Mouse (Mus musculus) heart, postnatal 0 days (tissue): Measurements from ENCODE around the gene Adam4. TPM values are rescaled to one million over a fixed set of nuclear protein-coding genes. Genes with fewer than 3 reads are reported as not detected.
"Not testable (repeated sequence)": the region's sequence is repeated elsewhere in the genome, so short reads cannot be mapped to it uniquely, and the experiment has no call there.

Experiments used
- ATAC-seq: fragments of 200-750 bp; cut with Nextera tagmentation; 2 replicates; pipeline ENCODE4 v1.8.0; 2017; ENCODE audit warnings: low read depth, moderate number of reproducible peaks, moderate library complexity; ENCODE audit not compliant: insufficient read depth
- DNase-seq: peaks from one replicate; pipeline ENCODE4 v3.0.0-alpha.2; 2016; ENCODE audit warnings: low spot score
- H3K27ac ChIP-seq: fragments of 300-500 bp; sonication (generic); 2 replicates; pipeline ENCODE4 v1.5.1; 2014; ENCODE audit warnings: low read depth, mild to moderate bottlenecking
- H3K27me3 ChIP-seq: fragments of 300-500 bp; sonication (generic); 2 replicates; pipeline ENCODE4 v1.6.1; 2014; ENCODE audit warnings: low read length, mixed read lengths; ENCODE audit not compliant: control insufficient read depth, insufficient read depth
- H3K36me3 ChIP-seq: fragments of 300-500 bp; sonication (generic); replicated peaks from 2 replicates; pipeline ENCODE4 v1.6.1; 2014; ENCODE audit warnings: low read length, mixed read lengths; ENCODE audit not compliant: control insufficient read depth, insufficient read depth
- H3K4me1 ChIP-seq: fragments of 300-500 bp; sonication (generic); 2 replicates; pipeline ENCODE4 v1.6.1; 2014; ENCODE audit warnings: antibody characterized with exemption; ENCODE audit not compliant: control insufficient read depth, insufficient read depth
- H3K4me2 ChIP-seq: fragments of 300-500 bp; sonication (generic); 2 replicates; pipeline ENCODE4 v1.6.1; 2014; ENCODE audit warnings: low read depth, mild to moderate bottlenecking, low read length, moderate library complexity
- H3K4me3 ChIP-seq: fragments of 300-500 bp; sonication (generic); 2 replicates; pipeline ENCODE4 v1.5.1; 2014; ENCODE audit warnings: low read depth, low read length
- H3K9ac ChIP-seq: fragments of 300-500 bp; sonication (generic); replicated peaks from 2 replicates; pipeline ENCODE4 v1.6.1; 2014; ENCODE audit warnings: low read depth, low read length, mixed read lengths
- H3K9me3 ChIP-seq: fragments of 300-500 bp; sonication (generic); replicated peaks from 2 replicates; pipeline ENCODE4 v1.6.1; 2016; ENCODE audit warnings: low read length; ENCODE audit not compliant: control insufficient read depth
- CTCF ChIP-seq: IDR thresholded peaks from 2 replicates; pipeline ENCODE4 v1.5.1; 2016; ENCODE audit warnings: antibody characterized with exemption, control low read depth, low read depth
- EP300 ChIP-seq: IDR thresholded peaks from 2 replicates; pipeline ENCODE4 v1.6.1; 2016; ENCODE audit warnings: antibody characterized with exemption, low read depth
- WGBS: fragments of 180-500 bp; shearing (Covaris S2); extraction: QIAGEN DNeasy Blood & Tissue Kit; methylation state at CpG from one replicate; pipeline ENCODE4 v1.1.7; 2014; 5-methylcytosine and 5-hydroxymethylcytosine counted together
- polyA plus RNA-seq: library from polyadenylated mRNA; unstranded; fragments of >200 nt; fragmentation: Nextera tagmentation; extraction: Ambion mirVana; gene quantifications from 2 replicates; pipeline ENCODE4 v1.2.1, GENCODE M21; 2015
- total RNA-seq: library from RNA; depleted of rRNA; stranded (reverse); fragments of >200 nt; gene quantifications from 2 replicates; pipeline ENCODE4 v1.2.3, GENCODE M21; 2014; ENCODE audit warnings: low replicate concordance; rRNA removed

Adam4 gene
- total and polyA plus RNA-seq, 2 experiments from 2014 or later = 0.11 to 1.5 TPM

- Histone ChIP-seq H3K36me3 (no peaks in the 10 kb centered on the region), H3K9ac (no peak overlapping the region), H3K27ac (no peak overlapping the region), H3K4me2 (no peak overlapping the region), H3K9me3 (no peaks in the 10 kb centered on the region), H3K4me1 (no peaks in the 10 kb centered on the region), H3K4me3 (no peak overlapping the region), H3K27me3 (no peaks in the 10 kb centered on the region)
- DNase-seq (peak; percentile 66), ATAC-seq (no peak)
- TF ChIP-seq CTCF (peak; percentile 86), EP300 (no peak)
- 21% methylated on average over 1 of the region's 1 CpGs for WGBS
Measured at GRCm38 (mm10) chr12:81402187-81402586, 19.6 kb downstream of the Adam4 start.

GRCm38 (mm10) chr12:81379364-81379763 lies 42.4 kb downstream of the Adam4 start, which contains the start of gene Gm4787:
Gene Gm4787, minus strand, starts transcription at chr12:81379464.
- H3K36me3 ChIP-seq, DNase-seq, H3K9ac ChIP-seq, ATAC-seq, H3K4me2 ChIP-seq, H3K4me3 ChIP-seq, H3K4me1 ChIP-seq, H3K9me3 ChIP-seq, H3K27ac ChIP-seq, H3K27me3 ChIP-seq: not testable (repeated sequence)
- WGBS = 87% methylated on average over 1 of the region's 1 CpGs

Other genes starting within 250 kb of the Adam4 start
- 0.85 TPM in 1 of 2 replicates, not detected in the other for gene Slc8a3, start 88.8 kb downstream of the Adam4 start, total RNA-seq
- 0.15 and 0.23 TPM in 2 replicates for gene Slc8a3, start 88.8 kb downstream of the Adam4 start, polyA plus RNA-seq
- gene Gm4787, start 42.5 kb downstream of the Adam4 start, total RNA-seq = not detected in 2 replicates
- 0.05 and 0.07 TPM in 2 replicates for gene Gm4787, start 42.5 kb downstream of the Adam4 start, polyA plus RNA-seq
- gene Cox16, start 63.2 kb upstream of the Adam4 start, total RNA-seq = 52.6 and 57.9 TPM in 2 replicates
- 131 and 149 TPM in 2 replicates for gene Cox16, start 63.2 kb upstream of the Adam4 start, polyA plus RNA-seq
- gene Gm20498, start 111.0 kb upstream of the Adam4 start, total RNA-seq = 43.6 and 46.5 TPM in 2 replicates
- gene Gm20498, start 111.0 kb upstream of the Adam4 start, polyA plus RNA-seq = 25.4 and 27.8 TPM in 2 replicates
- gene Synj2bp, start 111.0 kb upstream of the Adam4 start, total RNA-seq = 17.2 and 58.7 TPM in 2 replicates
- gene Synj2bp, start 111.0 kb upstream of the Adam4 start, polyA plus RNA-seq = 25.7 and 26.0 TPM in 2 replicates
- gene Adam21, start 146.5 kb upstream of the Adam4 start, total RNA-seq = 0.04 TPM in 1 of 2 replicates, not detected in the other
- 0.04 TPM in 1 of 2 replicates, not detected in the other for gene Adam21, start 146.5 kb upstream of the Adam4 start, polyA plus RNA-seq
- 13.5 and 35.6 TPM in 2 replicates for gene Med6, start 173.1 kb upstream of the Adam4 start, total RNA-seq
- gene Med6, start 173.1 kb upstream of the Adam4 start, polyA plus RNA-seq = 31.6 and 31.8 TPM in 2 replicates
- 7.9 and 10.9 TPM in 2 replicates for gene Ttc9, start 209.3 kb upstream of the Adam4 start, total RNA-seq
- gene Ttc9, start 209.3 kb upstream of the Adam4 start, polyA plus RNA-seq = 2.9 and 3.6 TPM in 2 replicates